Mouse (Mus musculus) natural killer cell, adult 2 months (primary cell): ENCODE data around the gene AC192777.2.
"Not testable (repeated sequence)": the region's sequence is repeated elsewhere in the genome, so short reads cannot be mapped to it uniquely, and the experiment has no call there.

Source experiments
- DNase-seq, 2 experiments: peaks; one replicate each; pipeline ENCODE4 v3.0.0; 2022; ENCODE audit warnings: low spot score in 2 of 2

AC192777.2 gene

GRCm38 (mm10) chr17:40095150-40095549 lies at the start of gene AC192777.2:
Gene AC192777.2 (plus strand): TSS chr17:40095450.
- not testable (repeated sequence) for DNase-seq

GRCm38 (mm10) chr17:40116172-40116571 lies 20.9 kb downstream of the AC192777.2 start:
- not testable (repeated sequence) for DNase-seq

- not testable (repeated sequence) for DNase-seq
Measured at GRCm38 (mm10) chr17:40116877-40117276, 21.6 kb downstream of the AC192777.2 start.
